Mouse (Mus musculus) megakaryocyte-erythroid progenitor cell, adult 5-6 weeks (primary cell): ENCODE results near the gene Csf2rb2. TPM values are rescaled to one million over a fixed set of nuclear protein-coding genes. Genes with fewer than 3 reads are reported as not detected.
"Not testable (repeated sequence)": the region's sequence is repeated elsewhere in the genome, so short reads cannot be mapped to it uniquely, and the experiment has no call there.

Source experiments
- ATAC-seq: replicated peaks from 2 replicates; pipeline ENCODE4 v1.8.0; 2016; ENCODE audit warnings: mild to moderate bottlenecking, inconsistent platforms; ENCODE audit not compliant: severe bottlenecking, poor library complexity, low FRiP score, low TSS enrichment
- total RNA-seq, 2 experiments: library from RNA; stranded (forward) in 1 of 2; stranded (reverse) in 1 of 2; fragments of 200-1000, 215-1000 nt in 1 of 2; fragments of >200 nt in 1 of 2; fragmentation: Nextera tagmentation in 1 of 2; gene quantifications; 2 replicates each; pipeline ENCODE4 v1.2.3; 2014 to 2017

The Csf2rb2 gene
- total RNA-seq, 2 experiments from 2014 or later, result 2.4 TPM; not detected in 1

GRCm38 (mm10) chr15:78260668-78261333 lies 44.7 kb downstream of the Csf2rb2 start:
- ATAC-seq, result peak; percentile 51

DNA sequence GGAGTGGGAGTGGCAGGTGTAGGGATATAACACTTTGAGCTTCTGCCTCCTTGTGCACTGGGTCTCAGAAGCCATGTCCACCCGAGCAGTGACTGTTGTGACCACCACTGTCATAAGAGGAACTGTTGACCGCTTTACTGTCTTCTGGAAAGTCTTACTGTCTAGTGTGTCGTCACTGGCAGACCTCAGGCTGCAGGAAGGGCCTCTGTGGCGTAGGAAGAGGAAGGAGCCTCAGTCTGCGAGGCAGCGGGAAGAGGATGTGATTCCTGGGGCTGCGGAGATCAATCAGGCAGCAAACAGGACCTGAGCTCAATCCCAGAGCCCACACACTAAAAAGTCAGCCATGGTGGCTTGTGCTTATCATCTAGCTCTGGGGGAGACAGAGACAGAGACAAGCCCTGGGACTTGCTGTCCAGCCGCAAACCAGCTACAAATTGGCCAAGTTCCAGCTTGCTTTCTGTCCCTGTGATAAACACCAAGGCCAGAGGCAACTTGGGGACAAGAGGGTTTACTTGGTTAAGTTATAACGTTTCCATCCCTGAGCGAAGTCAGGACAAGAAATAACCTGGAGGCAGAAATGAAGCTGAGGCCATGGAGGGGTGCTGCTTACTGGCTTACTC lies 47.2 kb downstream of the Csf2rb2 start:
- ATAC-seq, result no peak

DNA sequence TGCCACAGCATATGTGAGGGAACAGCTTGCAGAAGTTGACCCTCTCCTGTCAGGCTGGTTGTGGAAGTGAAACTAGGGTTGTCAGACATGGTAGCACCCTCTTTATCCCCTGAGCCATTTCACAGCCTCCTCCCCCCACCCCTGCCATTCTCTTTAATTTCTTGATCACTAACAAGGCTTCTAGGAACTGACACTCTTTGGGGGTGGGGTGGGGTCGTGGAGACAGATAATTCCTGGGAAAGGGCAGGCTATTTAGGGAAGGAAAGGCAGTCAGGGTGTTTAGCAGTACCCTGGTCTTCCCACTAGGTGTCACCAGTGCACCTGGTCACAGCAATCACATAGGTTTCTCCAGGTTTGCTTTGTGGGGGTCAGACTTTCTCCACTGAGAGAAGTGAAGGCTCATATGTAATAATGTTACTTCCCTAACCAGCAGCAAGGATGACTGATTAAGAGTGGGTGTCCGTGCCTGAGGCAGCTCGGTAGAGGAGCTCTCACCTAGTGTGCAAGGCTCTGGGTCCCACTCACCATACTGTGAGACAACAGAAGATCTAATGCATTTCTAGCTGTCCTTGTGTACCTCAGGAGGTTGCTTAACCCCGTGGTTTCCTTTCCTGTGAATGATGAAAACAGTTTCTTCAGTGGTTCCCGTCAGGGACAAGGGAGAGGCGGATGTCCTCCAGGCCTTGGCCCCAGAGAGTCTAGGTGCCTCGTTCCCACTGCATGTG lies 48.0 kb downstream of the Csf2rb2 start:
- ATAC-seq, result peak; percentile 64

DNA sequence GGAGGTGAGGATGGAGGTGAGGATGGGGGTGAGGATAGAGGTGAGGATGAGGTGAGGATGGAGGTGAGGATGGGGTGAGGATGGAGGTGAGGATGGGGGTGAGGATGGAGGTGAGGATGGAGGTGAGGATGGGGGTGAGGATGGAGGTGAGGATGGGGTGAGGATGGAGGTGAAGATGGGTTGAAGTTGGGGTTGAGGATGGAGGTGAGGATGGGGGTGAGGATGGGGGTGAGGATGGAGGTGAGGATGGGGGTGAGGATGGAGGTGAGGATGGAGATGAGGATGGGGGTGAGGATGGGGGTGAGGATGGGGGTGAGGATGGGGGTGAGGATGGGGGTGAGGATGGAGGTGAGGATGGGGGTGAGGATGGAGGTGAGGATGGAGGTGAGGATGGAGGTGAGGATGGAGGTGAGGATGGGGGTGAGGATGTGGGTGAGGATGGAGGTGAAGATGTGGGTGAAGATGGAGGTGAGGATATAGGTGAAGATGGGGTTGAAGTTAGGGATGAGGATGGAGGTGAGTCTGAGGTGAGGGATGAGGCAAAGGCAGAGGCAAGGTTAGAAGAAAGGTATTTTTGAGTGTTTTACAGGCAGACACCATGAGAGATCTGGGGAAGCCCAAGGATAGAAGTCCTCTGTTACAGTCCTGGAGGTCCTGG lies 48.8 kb downstream of the Csf2rb2 start:
- not testable (repeated sequence) for ATAC-seq

GRCm38 (mm10) chr15:78254751-78255150 lies 50.8 kb downstream of the Csf2rb2 start:
- no peak for ATAC-seq

DNA sequence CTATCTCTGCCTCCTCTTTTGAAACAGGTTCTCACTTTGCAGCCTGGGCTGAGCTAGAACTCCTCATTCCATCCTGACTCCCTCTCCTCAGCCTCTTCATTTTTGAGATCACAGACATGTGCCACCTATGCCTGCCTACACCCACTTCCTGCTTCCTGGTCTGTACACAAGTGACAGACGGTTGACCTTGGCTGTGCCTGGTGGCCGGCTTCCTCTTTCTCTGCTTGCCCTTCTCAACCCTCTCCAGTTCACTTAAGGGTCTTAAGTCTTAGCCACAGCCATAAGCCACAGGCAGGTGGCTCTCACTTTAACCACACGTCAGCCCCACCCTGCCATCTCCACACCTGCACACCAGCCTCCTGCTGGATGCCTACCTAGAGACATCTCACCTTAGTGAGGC lies 57.1 kb downstream of the Csf2rb2 start:
- ATAC-seq, result no peak

DNA sequence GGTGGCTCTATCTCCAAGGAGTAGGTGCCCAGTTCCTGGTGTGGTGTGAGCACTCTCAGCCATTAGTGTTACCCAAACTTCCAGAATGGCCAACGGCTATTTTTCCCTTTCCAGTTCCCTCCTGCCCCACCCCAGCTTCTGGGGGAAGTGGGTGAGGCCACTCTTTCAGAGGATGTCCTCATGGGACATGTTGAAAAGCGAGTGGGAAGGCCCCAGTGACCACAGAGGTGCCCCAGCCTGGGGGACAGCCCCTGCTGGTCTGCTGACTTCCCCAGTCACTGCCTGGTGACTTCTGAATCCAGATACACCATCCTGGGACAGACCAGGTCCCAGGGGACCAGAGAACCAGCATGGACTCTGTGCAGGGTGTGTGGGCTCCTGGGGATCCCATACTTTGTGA lies 57.9 kb downstream of the Csf2rb2 start:
- no peak for ATAC-seq

DNA sequence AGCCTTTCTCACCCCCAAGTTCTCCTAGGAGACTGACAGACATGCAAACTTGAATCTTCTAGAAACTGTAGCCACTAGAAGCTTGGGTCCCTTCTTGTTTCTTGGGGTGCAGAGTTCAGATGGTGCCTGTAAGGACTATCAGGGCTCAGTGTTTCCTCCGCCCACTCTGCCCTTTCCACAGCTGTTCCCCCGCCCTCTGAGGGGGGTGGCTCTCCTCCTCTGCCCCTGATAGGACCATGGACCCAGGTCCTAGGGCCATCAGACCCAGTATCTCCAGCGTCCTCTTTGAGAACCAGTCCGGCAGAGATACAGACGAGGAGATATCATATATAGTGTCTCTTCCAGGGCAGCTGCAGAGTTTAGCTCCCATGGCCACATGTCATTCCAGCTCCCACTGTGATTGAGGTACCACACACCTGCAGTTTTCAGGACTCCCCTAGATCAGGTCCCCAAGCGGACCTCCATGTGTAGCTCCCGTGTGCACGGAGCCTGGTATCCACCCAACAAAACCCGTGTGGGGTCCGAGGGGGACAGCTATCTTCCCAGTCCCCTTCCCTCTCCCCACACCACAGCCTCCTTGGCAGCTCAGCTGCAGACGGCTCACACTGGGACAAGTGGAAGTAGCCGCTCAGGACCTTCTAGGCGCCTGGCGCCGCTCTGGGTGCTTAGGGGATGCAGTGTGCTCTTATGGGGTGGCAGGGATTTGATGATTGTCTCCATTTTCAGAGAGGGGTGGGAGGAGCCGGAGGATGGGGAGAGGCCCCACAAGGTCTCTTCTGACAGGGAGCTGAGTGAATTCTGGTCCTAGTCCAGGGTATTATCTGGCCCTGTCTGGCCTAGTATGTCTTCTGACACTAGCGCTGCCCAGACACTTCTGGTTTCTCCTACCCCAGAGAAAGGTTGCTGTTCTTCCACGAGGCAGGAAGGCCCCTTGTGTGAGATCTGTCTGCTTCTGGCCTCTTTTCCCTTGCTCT lies 59.1 kb downstream of the Csf2rb2 start:
- no peak for ATAC-seq

- 0 out of 2 replicates have a peak, but pooled peaks have one; percentile 35 for ATAC-seq
Measured at GRCm38 (mm10) chr15:78244695-78245492, 60.6 kb downstream of the Csf2rb2 start, which contains the start of gene Ncf4. TSS of gene Ncf4 (plus strand) at chr15:78244801.

DNA sequence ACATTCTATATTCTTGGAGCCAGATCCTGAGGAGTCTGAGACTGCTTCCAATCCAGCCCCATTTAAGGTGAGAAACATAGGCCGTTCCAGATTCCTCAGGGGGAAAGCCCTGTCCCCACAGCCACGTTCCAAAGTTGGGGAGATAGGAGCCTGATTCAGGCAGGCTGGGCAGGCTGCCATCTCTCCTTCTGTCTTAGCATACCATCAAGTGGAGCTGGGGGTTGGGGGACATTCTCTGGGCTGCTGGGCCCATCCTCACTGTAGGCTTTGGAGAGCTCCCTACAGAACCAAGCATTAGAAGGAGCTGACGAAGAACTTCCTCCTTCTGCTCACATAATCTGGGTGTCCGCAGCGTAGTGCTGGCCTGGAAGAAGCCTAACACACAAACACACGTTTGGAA lies 61.7 kb downstream of the Csf2rb2 start:
- ATAC-seq, result no peak

- ATAC-seq, result no peak
Measured at GRCm38 (mm10) chr15:78243061-78243460, 62.5 kb downstream of the Csf2rb2 start.

- ATAC-seq, result no peak
Measured at GRCm38 (mm10) chr15:78241335-78241734, 64.2 kb downstream of the Csf2rb2 start.

GRCm38 (mm10) chr15:78239956-78240617 lies 65.4 kb downstream of the Csf2rb2 start:
- no peak for ATAC-seq

- ATAC-seq, result peak; percentile 75
Measured at GRCm38 (mm10) chr15:78239453-78239852, 66.1 kb downstream of the Csf2rb2 start.

DNA sequence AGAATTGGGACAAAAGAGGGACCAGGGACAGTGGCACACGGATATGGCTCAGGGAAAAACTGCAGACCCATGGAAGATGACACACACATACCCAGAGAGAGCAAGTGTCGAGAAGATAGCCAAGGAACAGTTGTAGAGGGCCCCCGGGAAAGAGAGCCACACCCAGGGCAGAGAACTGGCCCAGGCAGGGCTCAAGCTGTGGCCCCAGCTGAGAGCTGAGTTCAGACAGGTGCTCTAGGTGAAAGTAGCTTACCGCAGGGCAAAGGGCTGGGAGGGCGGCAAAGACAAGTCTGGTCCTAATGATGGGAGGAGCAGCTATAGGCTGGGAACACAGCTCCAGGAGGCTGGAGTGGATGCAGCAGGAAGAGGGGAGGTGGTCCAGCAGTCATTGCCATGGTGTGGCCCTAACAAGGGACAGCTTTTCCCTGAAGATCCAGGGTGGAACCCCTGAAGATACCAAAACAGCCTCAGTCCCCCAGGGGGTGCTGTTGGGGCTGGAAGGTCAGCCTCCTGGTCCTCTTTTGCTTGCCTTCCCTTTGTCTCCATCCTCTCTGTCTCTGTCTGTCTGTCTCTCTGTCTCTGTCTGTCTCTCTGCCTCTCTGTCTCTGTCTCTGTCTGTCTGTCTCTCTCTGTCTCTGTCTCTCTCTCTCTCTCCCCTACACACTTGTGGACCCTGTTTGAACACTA lies 70.6 kb downstream of the Csf2rb2 start:
- no peak for ATAC-seq
